Mouse (Mus musculus): ENCODE measurements around the gene Aqp8. TPM values are rescaled to one million over a fixed set of nuclear protein-coding genes. Genes with fewer than 3 reads are reported as not detected.
A peak's percentile ranks its signal among the peaks of the same experiment; 100 is the strongest.

Aqp8 gene
- polyA plus RNA-seq, 1 experiment from 2014 or later = not detected

GRCm38 (mm10) chr7:123499481-123500238 lies 37.6 kb downstream of the Aqp8 start:
- H3K9ac ChIP-seq = peak overlapping the region; percentile 85
- peaks cover 28% of the 10 kb centered on the region for H3K36me3 ChIP-seq
- WGBS = 37% methylated on average over 19 of the region's 19 CpGs
- no peaks in the 10 kb centered on the region for H3K9me3 ChIP-seq
- no peaks in the 10 kb centered on the region for H3K27me3 ChIP-seq
- peak overlapping the region; percentile 91 for H3K4me2 ChIP-seq
- H3K4me1 ChIP-seq = peaks cover 22% of the 10 kb centered on the region
- H3K4me3 ChIP-seq = peak overlapping the region; percentile 73
- ATAC-seq (ENCODE audit: insufficient number of reproducible peaks, insufficient read depth, low FRiP score, low TSS enrichment, low read depth) = no peak; the same call in 1 of the 2 replicates
- H3K27ac ChIP-seq = no peak overlapping the region

GRCm38 (mm10) chr7:123500239-123501219 lies 38.4 kb downstream of the Aqp8 start, which contains the start of gene Zkscan2:
TSS of gene Zkscan2 (minus strand) at chr7:123500449.
- H3K27me3 ChIP-seq = no peaks in the 10 kb centered on the region
- H3K36me3 ChIP-seq = peaks cover 20% of the 10 kb centered on the region
- H3K4me1 ChIP-seq = peaks cover 22% of the 10 kb centered on the region
- peak within 1 kb of the TSS; percentile 82 for H3K27ac ChIP-seq
- WGBS = 1% methylated on average over 64 of the region's 71 CpGs
- H3K9ac ChIP-seq = peak within 1 kb of the TSS; percentile 85
- H3K4me3 ChIP-seq = peak within 1 kb of the TSS; percentile 73
- H3K9me3 ChIP-seq = no peaks in the 10 kb centered on the region
- peak within 1 kb of the TSS; percentile 91 for H3K4me2 ChIP-seq
- ATAC-seq (ENCODE audit: insufficient number of reproducible peaks, insufficient read depth, low FRiP score, low TSS enrichment, low read depth) = peak; percentile 84

GRCm38 (mm10) chr7:123503358-123503757 lies 41.3 kb downstream of the Aqp8 start:
- WGBS = 36% methylated on average over 1 of the region's 1 CpGs

GRCm38 (mm10) chr7:123507946-123508345 lies 45.9 kb downstream of the Aqp8 start:
- Histone ChIP-seq H3K9ac (no peak overlapping the region), H3K4me2 (no peak overlapping the region), H3K9me3 (0 out of 2 replicates have a peak, but pooled peaks cover 13% of the 10 kb centered on the region), H3K27me3 (no peaks in the 10 kb centered on the region), H3K4me1 (no peaks in the 10 kb centered on the region), H3K4me3 (no peak overlapping the region), H3K36me3 (no peaks in the 10 kb centered on the region), H3K27ac (no peak overlapping the region)
- WGBS = 81% methylated on average over 7 of the region's 7 CpGs
- ATAC-seq (ENCODE audit: insufficient number of reproducible peaks, insufficient read depth, low FRiP score, low TSS enrichment, low read depth) = no peak

More at GRCm38 (mm10) chr7:123503358-123503757, 41.3 kb downstream of the Aqp8 start:
- no peak for ATAC-seq (ENCODE audit: insufficient number of reproducible peaks, insufficient read depth, low FRiP score, low TSS enrichment, low read depth)
- H3K4me1 ChIP-seq = peaks cover 22% of the 10 kb centered on the region
- H3K9me3 ChIP-seq = 0 out of 2 replicates have a peak, but pooled peaks cover 13% of the 10 kb centered on the region
- H3K27me3 ChIP-seq = no peaks in the 10 kb centered on the region
- no peak overlapping the region for H3K9ac ChIP-seq
- H3K36me3 ChIP-seq = no peaks in the 10 kb centered on the region
- H3K4me2 ChIP-seq = no peak overlapping the region
- H3K27ac ChIP-seq = no peak overlapping the region
- no peak overlapping the region for H3K4me3 ChIP-seq

Other genes starting within 250 kb of the Aqp8 start
- gene Slc5a11, start 247.5 kb upstream of the Aqp8 start, polyA plus RNA-seq (2015; fragmentation: Nextera tagmentation; extraction: Ambion mirVana) = 0.25 TPM in 1 of 2 replicates, not detected in the other
- 45.6 and 50.2 TPM in 2 replicates for gene Lcmt1, start 92.5 kb upstream of the Aqp8 start, polyA plus RNA-seq (2015; fragmentation: Nextera tagmentation; extraction: Ambion mirVana)
- gene Arhgap17, start 92.4 kb upstream of the Aqp8 start, polyA plus RNA-seq (2015; fragmentation: Nextera tagmentation; extraction: Ambion mirVana) = 19.9 and 21.4 TPM in 2 replicates
- gene Zkscan2, start 38.2 kb downstream of the Aqp8 start, polyA plus RNA-seq (2015; fragmentation: Nextera tagmentation; extraction: Ambion mirVana) = 5.8 and 7.1 TPM in 2 replicates

All from embryonic facial prominence, embryonic 13.5 days (tissue).